Mouse (Mus musculus) embryonic facial prominence, embryonic 10.5 days (tissue): Measurements from ENCODE around the gene Gm49398. TPM values are rescaled to one million over a fixed set of nuclear protein-coding genes. Genes with fewer than 3 reads are reported as not detected.
A peak's percentile ranks its signal among the peaks of the same experiment; 100 is the strongest.

Source experiments
- DNase-seq: peaks from one replicate; pipeline ENCODE4 v3.0.0-alpha.2; 2017; ENCODE audit warnings: low spot score
- H3K27ac ChIP-seq: fragments of 300-500 bp; sonication (generic); replicated peaks from 2 replicates; pipeline ENCODE4 v1.5.1; 2016; ENCODE audit warnings: mild to moderate bottlenecking
- H3K27me3 ChIP-seq: fragments of 300-500 bp; sonication (generic); replicated peaks from 2 replicates; pipeline ENCODE4 v1.6.1; 2016; ENCODE audit warnings: low read depth, mild to moderate bottlenecking; ENCODE audit not compliant: poor library complexity, severe bottlenecking
- H3K36me3 ChIP-seq: fragments of 300-500 bp; sonication (generic); replicated peaks from 2 replicates; pipeline ENCODE4 v1.6.1; 2016; ENCODE audit warnings: mild to moderate bottlenecking, moderate library complexity
- H3K4me1 ChIP-seq: fragments of 300-500 bp; sonication (generic); 2 replicates; pipeline ENCODE4 v1.6.1; 2016
- H3K4me3 ChIP-seq: fragments of 300-500 bp; sonication (generic); 2 replicates; pipeline ENCODE4 v1.5.1; 2016; ENCODE audit warnings: mild to moderate bottlenecking, moderate library complexity
- H3K9me3 ChIP-seq: fragments of 300-500 bp; sonication (generic); 2 replicates; pipeline ENCODE4 v1.6.1; 2016; ENCODE audit warnings: mild to moderate bottlenecking
- WGBS: fragments of 180-500 bp; shearing (Covaris S2); methylation state at CpG from one replicate; pipeline ENCODE4 v1.1.7; 2016; 5-methylcytosine and 5-hydroxymethylcytosine counted together
- microRNA-seq: library from miRNA; unstranded; fragments of <30 nt; microRNA quantifications from one replicate; pipeline ENCODE4, GENCODE M21; 2017
- polyA plus RNA-seq: library from polyadenylated mRNA; unstranded; fragments of >200 nt; fragmentation: Nextera tagmentation; extraction: Ambion mirVana; gene quantifications from 2 replicates; pipeline ENCODE4 v1.2.1, GENCODE M21; 2016

Gene Gm49398
- not detected in 2 replicates for polyA plus RNA-seq

DNA sequence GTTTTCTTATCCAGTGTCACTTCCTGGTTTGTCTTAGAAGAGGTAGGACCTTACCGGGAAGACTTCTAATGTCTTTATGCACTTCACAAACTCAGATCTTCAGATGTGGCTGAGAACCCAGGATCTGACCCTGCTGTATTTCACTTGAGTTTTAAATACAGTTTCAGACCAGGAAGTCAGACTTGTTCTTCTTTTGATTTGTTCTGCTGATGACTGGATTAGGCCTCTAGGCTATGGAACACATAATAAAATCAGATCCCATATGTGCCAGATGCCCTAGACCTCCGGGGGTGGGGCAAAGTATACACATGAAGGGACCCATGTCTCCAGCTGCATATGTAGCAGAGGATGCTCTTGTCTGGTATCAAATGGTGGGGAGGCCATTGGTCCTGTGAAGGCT, at the start of gene Gm49398:
Gene Gm49398, minus strand, starts transcription at position 101 of the 400 bp plus-strand sequence.
- WGBS = 84% methylated on average over 2 of the region's 2 CpGs
- H3K4me3 ChIP-seq = no peak within 1 kb of the TSS

DNA sequence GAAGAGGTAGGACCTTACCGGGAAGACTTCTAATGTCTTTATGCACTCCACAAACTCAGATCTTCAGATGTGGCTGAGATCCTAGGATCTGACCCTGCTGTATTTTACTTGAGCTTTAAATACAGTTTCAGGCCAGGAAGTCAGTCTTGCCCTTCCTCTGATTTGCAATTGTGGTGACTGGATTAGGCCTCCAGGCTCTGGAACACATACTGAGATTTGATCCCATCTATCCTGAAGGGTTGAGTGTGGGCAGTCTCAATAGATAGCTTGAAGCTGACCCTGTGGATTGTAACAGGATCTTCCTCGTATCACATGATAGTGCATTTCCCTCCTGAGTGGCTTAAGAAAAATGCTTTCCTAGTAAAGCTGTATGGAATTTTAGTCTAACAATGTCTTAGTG, 33.4 kb downstream of the Gm49398 start, which contains the start of gene Cts8:
Gene Cts8, minus strand, starts transcription at position 101 of the 400 bp plus-strand sequence.
- H3K4me1 ChIP-seq = no peaks in the 10 kb centered on the region
- H3K9me3 ChIP-seq = peaks cover 62% of the 10 kb centered on the region
- DNase-seq = no peak
- no peak within 1 kb of the TSS for H3K4me3 ChIP-seq
- H3K27me3 ChIP-seq = no peaks in the 10 kb centered on the region
- no peak within 1 kb of the TSS for H3K27ac ChIP-seq
- H3K36me3 ChIP-seq = no peaks in the 10 kb centered on the region
- WGBS = 92% methylated on average over 2 of the region's 2 CpGs

More for the DNA sequence above, at the start of gene Gm49398:
- no peaks in the 10 kb centered on the region for H3K27me3 ChIP-seq
- peaks cover 17% of the 10 kb centered on the region for H3K9me3 ChIP-seq
- no peak for DNase-seq
- H3K4me1 ChIP-seq = no peaks in the 10 kb centered on the region
- no peak within 1 kb of the TSS for H3K27ac ChIP-seq
- H3K36me3 ChIP-seq = no peaks in the 10 kb centered on the region

DNA sequence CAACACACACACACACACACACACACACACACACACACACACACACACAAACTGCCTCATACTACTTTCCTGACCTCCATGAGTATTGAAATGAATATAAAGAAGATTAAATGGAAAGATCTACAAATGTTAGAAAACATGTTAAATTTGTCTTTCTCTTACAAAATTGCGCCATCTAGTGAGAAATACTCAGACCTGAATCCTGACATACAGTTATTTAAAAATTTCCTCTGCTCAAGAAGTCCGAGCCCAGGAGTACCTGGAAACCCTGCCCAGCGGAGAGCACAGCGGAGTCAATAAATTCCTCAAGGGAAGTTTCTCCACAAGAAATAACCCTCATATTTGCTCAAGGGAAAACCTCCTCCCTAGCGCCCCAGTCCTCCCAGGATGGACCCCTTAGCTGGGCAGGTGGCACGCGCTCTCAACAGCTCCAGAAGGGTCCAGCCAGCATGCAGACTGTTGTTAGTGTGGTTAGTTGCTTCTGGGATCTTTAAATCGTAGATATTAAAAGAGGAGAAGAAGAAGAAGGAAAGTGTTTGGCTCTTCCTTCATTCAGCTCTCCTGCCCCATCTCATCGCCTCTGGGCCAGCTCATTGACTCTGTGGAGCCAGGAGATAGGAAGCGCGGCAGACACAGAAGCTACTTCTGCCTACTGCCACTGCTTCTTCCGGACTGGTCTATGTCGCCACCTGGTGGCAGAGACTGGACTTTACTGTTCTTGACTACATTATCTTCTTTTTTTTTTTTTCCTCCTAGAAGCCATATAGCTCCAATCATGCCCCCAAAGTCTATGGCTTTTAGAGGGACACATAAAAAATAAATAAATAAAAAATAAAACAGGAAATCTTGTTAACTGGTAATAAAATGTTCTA, 47.3 kb downstream of the Gm49398 start:
- Histone ChIP-seq H3K27ac (no peak overlapping the region), H3K36me3 (no peaks in the 10 kb centered on the region), H3K4me3 (no peak overlapping the region), H3K9me3 (peaks cover 20% of the 10 kb centered on the region), H3K4me1 (no peaks in the 10 kb centered on the region), H3K27me3 (no peaks in the 10 kb centered on the region)
- 60% methylated on average over 13 of the region's 13 CpGs for WGBS
- DNase-seq = peak; percentile 45

DNA sequence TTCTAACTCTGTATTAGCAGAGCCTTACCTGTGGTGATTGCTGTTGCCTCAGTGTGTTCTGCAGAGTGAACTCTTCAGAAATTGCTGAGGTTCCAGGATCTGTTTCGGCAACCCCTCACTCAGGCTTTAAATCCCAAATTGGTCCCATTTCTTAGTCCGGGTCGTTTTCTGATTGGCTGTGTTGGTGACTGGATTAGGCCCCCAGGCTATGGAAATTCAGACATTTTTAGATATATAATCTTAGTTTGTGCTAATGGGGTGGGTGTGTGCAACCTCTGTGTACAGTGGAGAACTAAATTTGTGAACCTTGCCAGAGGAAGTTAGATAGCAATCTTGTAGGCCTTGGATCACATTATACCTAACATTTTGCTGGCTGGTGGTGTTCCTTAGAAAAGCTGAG, 85.3 kb downstream of the Gm49398 start, which contains the start of gene Cts6:
Gene Cts6, minus strand, starts transcription at position 101 of the 400 bp plus-strand sequence.
- H3K4me1 ChIP-seq = no peaks in the 10 kb centered on the region
- DNase-seq = no peak
- H3K36me3 ChIP-seq = no peaks in the 10 kb centered on the region
- H3K27me3 ChIP-seq = no peaks in the 10 kb centered on the region
- no peak within 1 kb of the TSS for H3K27ac ChIP-seq
- WGBS = 86% methylated on average over 3 of the region's 3 CpGs
- H3K9me3 ChIP-seq = peaks cover 52% of the 10 kb centered on the region
- H3K4me3 ChIP-seq = no peak within 1 kb of the TSS

Small RNAs within 50 kb of the gene (microRNA-seq; reads per million reads assigned to microRNA genes)
- gene Gm27704 = not detected

Other genes with a start within 250 kb of the Gm49398 start
- not detected in 2 replicates for gene Ctsq, start 248.2 kb downstream of the Gm49398 start, polyA plus RNA-seq
- gene Ctsr, start 124.6 kb downstream of the Gm49398 start, polyA plus RNA-seq = not detected in 2 replicates
- not detected in 2 replicates for gene Cts6, start 85.4 kb downstream of the Gm49398 start, polyA plus RNA-seq
- not detected in 2 replicates for gene Cts8, start 33.5 kb downstream of the Gm49398 start, polyA plus RNA-seq
- not detected in 2 replicates for gene Cts7, start 69.4 kb upstream of the Gm49398 start, polyA plus RNA-seq